Comparison of ENCODE assay signal across 11 mouse cellular contexts in the genomic region with DNA sequence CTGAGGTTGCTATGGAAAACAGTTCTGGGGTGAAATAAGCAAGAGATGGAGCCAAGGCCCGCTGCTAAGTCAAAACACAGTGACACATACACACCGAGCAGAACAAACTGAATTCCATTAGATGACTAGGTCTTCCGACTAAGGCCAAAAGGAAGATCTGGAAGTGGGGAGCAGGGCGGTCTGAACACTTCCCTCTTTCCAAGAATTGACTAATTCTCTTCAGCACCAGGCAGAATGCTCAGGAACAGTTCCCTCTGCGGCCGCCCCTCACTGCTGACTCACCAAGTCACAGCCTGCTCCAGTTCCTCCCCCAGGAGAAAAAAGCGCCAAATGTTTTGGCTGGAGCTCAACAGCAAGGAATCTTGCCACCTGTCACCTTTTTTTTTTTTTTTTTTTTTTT.
A peak's percentile ranks its signal among the peaks of the same experiment; 100 is the strongest.
DNase-seq lines count a peak whose midpoint lies in the region; ATAC-seq and TF ChIP-seq lines count a peak whose summit lies in the region.
"Had no signal": no experiment of that assay in that cellular context is flagged by ENCODE, and none has a peak within 500 bp of the region (broad histone marks: within the 10 kb centered on the region; RNA-seq: fewer than 3 reads in every experiment).

No protein-coding gene starts in this region.

- H3K4me1 ChIP-seq in heart, embryonic 11.5 days (ENCODE audit: control insufficient read depth, insufficient read depth, low read length), result no peaks in the 10 kb centered on the region
- H3K4me1 ChIP-seq in ES-E14 (ENCODE audit: control insufficient read depth in 2 of 2, insufficient read depth in 2 of 2, low read length in 2 of 2, poor library complexity in 1 of 2), result no peaks in the 10 kb centered on the region
- no peaks in the 10 kb centered on the region for H3K4me1 ChIP-seq in liver, postnatal 0 days (ENCODE audit: insufficient read depth)
- H3K4me1 ChIP-seq: stomach, embryonic 15.5 days had no signal

- H3K27ac ChIP-seq in heart, embryonic 11.5 days (ENCODE audit: low read depth, low read length), result no peak overlapping the region
- no peak overlapping the region for H3K27ac ChIP-seq in ES-E14 (ENCODE audit: insufficient read depth, low read depth, low read length, poor library complexity, severe bottlenecking)
- no peak overlapping the region for H3K27ac ChIP-seq in liver, postnatal 0 days (ENCODE audit: low read depth)
- H3K27ac ChIP-seq: liver, embryonic 14.5 days; stomach, embryonic 15.5 days had no signal

- in situ Hi-C loops in ES-E14 (cut with MboI; ENCODE audit: low sequenced_read_pairs in 2 of 2, unreplicated experiment in 2 of 2), result no loop called here

- H3K9ac ChIP-seq in heart, embryonic 11.5 days (ENCODE audit: low read depth, low read length), result no peak overlapping the region
- no peak overlapping the region for H3K9ac ChIP-seq in ES-E14 (ENCODE audit: insufficient read depth, low read depth, low read length, poor library complexity, severe bottlenecking)
- no peak overlapping the region for H3K9ac ChIP-seq in liver, postnatal 0 days (replicated peaks)
- H3K9ac ChIP-seq: liver, embryonic 14.5 days; stomach, embryonic 15.5 days had no signal

- H3K4me2 ChIP-seq in heart, embryonic 11.5 days, result no peak overlapping the region
- H3K4me2 ChIP-seq in liver, postnatal 0 days (ENCODE audit: low read depth, low read length), result no peak overlapping the region
- H3K4me2 ChIP-seq: stomach, embryonic 15.5 days had no signal

- TF ChIP-seq CTCF in liver, postnatal 0 days (IDR thresholded peaks at IDR 0.05; ENCODE audit: low read depth), result no peak

- no peak for TF ChIP-seq EP300 in liver, postnatal 0 days (IDR thresholded peaks at IDR 0.05; ENCODE audit: low read depth)

- H3K36me3 ChIP-seq in heart, embryonic 11.5 days (ENCODE audit: control insufficient read depth, insufficient read depth, low read length), result no peaks in the 10 kb centered on the region
- H3K36me3 ChIP-seq in ES-E14 (ENCODE audit: control insufficient read depth, insufficient read depth, low read length, poor library complexity, severe bottlenecking), result no peaks in the 10 kb centered on the region
- H3K36me3 ChIP-seq in liver, postnatal 0 days (replicated peaks; ENCODE audit: insufficient read depth, low read length), result no peaks in the 10 kb centered on the region
- H3K36me3 ChIP-seq: stomach, embryonic 15.5 days had no signal

- no peak for ATAC-seq in heart, embryonic 11.5 days (replicated peaks; ENCODE audit: insufficient number of reproducible peaks, low FRiP score, low TSS enrichment)
- ATAC-seq in liver, postnatal 0 days, result no peak

- H3K27me3 ChIP-seq in heart, embryonic 11.5 days (ENCODE audit: control insufficient read depth, insufficient read depth, low read length), result no peaks in the 10 kb centered on the region
- no peaks in the 10 kb centered on the region for H3K27me3 ChIP-seq in liver, postnatal 0 days (ENCODE audit: insufficient read depth, low read length)
- H3K27me3 ChIP-seq: stomach, embryonic 15.5 days had no signal

- no peaks in the 10 kb centered on the region for H3K9me3 ChIP-seq in heart, embryonic 11.5 days (replicated peaks; ENCODE audit: control insufficient read depth, low read length)
- no peaks in the 10 kb centered on the region for H3K9me3 ChIP-seq in ES-E14 (ENCODE audit: control insufficient read depth, insufficient read depth, low read depth, low read length)
- no peaks in the 10 kb centered on the region for H3K9me3 ChIP-seq in liver, postnatal 0 days (ENCODE audit: low read length)
- H3K9me3 ChIP-seq: stomach, embryonic 15.5 days had no signal

- DNase-seq in heart, adult 11 months, result peak; percentile 93
- DNase-seq in ES-E14 (ENCODE audit: low read depth, low spot score), result no peak
- peak; percentile 66 for DNase-seq in gastrocnemius, postnatal 25 days
- peak; percentile 60 to 91 for DNase-seq in left cerebral cortex, postnatal 25 days (ENCODE audit: low spot score in 2 of 2)
- DNase-seq in embryo, embryonic 9.5 days (ENCODE audit: extremely low spot score), result no peak
- DNase-seq in thymus, postnatal 36 days, result no peak
- no peak for DNase-seq in liver, postnatal 0 days
- DNase-seq: adrenal gland, adult 2 months had no signal

- intact Hi-C loops in left cerebral cortex, postnatal 25 days (cut with DNase I), result loop anchor here (2.0 to 5.0 kb wide), 2 partner anchors 63 to 313 kb away; no protein-coding TSS in a partner anchor

- 62% methylated on average over 7 of the region's 7 CpGs for WGBS in heart, embryonic 11.5 days (ENCODE audit: insufficient replicate concordance)
- WGBS in liver, postnatal 0 days (ENCODE audit: insufficient replicate concordance), result 63% methylated on average over 7 of the region's 7 CpGs

- no peak overlapping the region for H3K4me3 ChIP-seq in heart, embryonic 11.5 days (ENCODE audit: low read depth, low read length)
- no peak overlapping the region for H3K4me3 ChIP-seq in ES-E14 (ENCODE audit: insufficient read depth in 1 of 2, low read depth in 1 of 2, low read length in 2 of 2, poor library complexity in 1 of 2, severe bottlenecking in 1 of 2)
- H3K4me3 ChIP-seq in liver, postnatal 0 days (ENCODE audit: low read depth, low read length), result no peak overlapping the region
- H3K4me3 ChIP-seq: stomach, embryonic 15.5 days had no signal

TF ChIP-seq in ES-E14, 5 proteins besides CTCF, POLR2A, EP300 and RAD21:
- TF ChIP-seq ZNF384 (IDR thresholded peaks at IDR 0.05; ENCODE audit: low read depth, low read length) (0 out of 2 replicates have a peak, but pooled peaks have one; percentile 8), ZC3H11A (IDR thresholded peaks at IDR 0.05; ENCODE audit: borderline replicate concordance, low read depth, low read length) (no peak)
TF ChIP-seq in ES-E14: peak in this region for 1.

Comparison
In these comparisons a context has a peak if more than half of its experiments do, and no peak if none do; other contexts are left out.
1. DNase-seq: peak in heart, adult 11 months (single experiment), gastrocnemius, postnatal 25 days (single experiment) and left cerebral cortex, postnatal 25 days (2 of 2); none in ES-E14 (single experiment), embryo, embryonic 9.5 days (single experiment), thymus, postnatal 36 days (0 of 2) and liver, postnatal 0 days (single experiment).